Mouse (Mus musculus) liver, embryonic 11.5 days (tissue): ENCODE results near the gene Mul1. TPM values are rescaled to one million over a fixed set of nuclear protein-coding genes. Genes with fewer than 3 reads are reported as not detected.

Source experiments
- ATAC-seq: fragments of 200-750 bp; cut with Nextera tagmentation; replicated peaks from 2 replicates; pipeline ENCODE4 v1.8.0; 2017; ENCODE audit warnings: moderate number of reproducible peaks, mild to moderate bottlenecking, moderate TSS enrichment, moderate library complexity; ENCODE audit not compliant: low FRiP score
- DNase-seq: peaks from one replicate; pipeline ENCODE4 v3.0.0-alpha.2; 2017; ENCODE audit warnings: low spot score
- H3K27ac ChIP-seq: fragments of 300-500 bp; sonication (generic); 2 replicates; pipeline ENCODE4 v1.5.1; 2014; ENCODE audit warnings: mild to moderate bottlenecking, low read depth, low read length, control low read depth
- H3K27me3 ChIP-seq: fragments of 300-500 bp; sonication (generic); replicated peaks from 2 replicates; pipeline ENCODE4 v1.6.1; 2014; ENCODE audit warnings: low read length, mixed read lengths; ENCODE audit not compliant: control insufficient read depth, insufficient read depth
- H3K36me3 ChIP-seq: fragments of 300-500 bp; sonication (generic); 2 replicates; pipeline ENCODE4 v1.6.1; 2014; ENCODE audit warnings: mild to moderate bottlenecking, low read length, moderate library complexity, mixed read lengths; ENCODE audit not compliant: control insufficient read depth, insufficient read depth
- H3K4me1 ChIP-seq: fragments of 300-500 bp; sonication (generic); replicated peaks from 2 replicates; pipeline ENCODE4 v1.6.1; 2014; ENCODE audit warnings: low read length, mixed read lengths; ENCODE audit not compliant: control insufficient read depth, insufficient read depth
- H3K4me2 ChIP-seq: fragments of 300-500 bp; sonication (generic); 2 replicates; pipeline ENCODE4 v1.6.1; 2014; ENCODE audit warnings: mild to moderate bottlenecking, control low read depth, moderate library complexity
- H3K4me3 ChIP-seq: fragments of 300-500 bp; sonication (generic); 2 replicates; pipeline ENCODE4 v1.5.1; 2014; ENCODE audit warnings: low read depth, low read length, control low read depth
- H3K9ac ChIP-seq: fragments of 300-500 bp; sonication (generic); 2 replicates; pipeline ENCODE4 v1.6.1; 2014; ENCODE audit warnings: low read depth, low read length, control low read depth
- H3K9me3 ChIP-seq: fragments of 300-500 bp; sonication (generic); 2 replicates; pipeline ENCODE4 v1.6.1; 2016; ENCODE audit warnings: low read length, inconsistent platforms, mixed read lengths; ENCODE audit not compliant: control insufficient read depth
- WGBS: fragments of 180-500 bp; shearing (Covaris S2); extraction: QIAGEN DNeasy Blood & Tissue Kit; methylation state at CpG from one replicate; pipeline ENCODE4 v1.1.7; 2014; 5-methylcytosine and 5-hydroxymethylcytosine counted together
- polyA plus RNA-seq: library from polyadenylated mRNA; unstranded; fragments of >200 nt; fragmentation: Nextera tagmentation; extraction: Ambion mirVana; gene quantifications from 2 replicates; pipeline ENCODE4 v1.2.1, GENCODE M21; 2014

Mul1 gene
- 15.1 and 17.9 TPM in 2 replicates for polyA plus RNA-seq

DNA sequence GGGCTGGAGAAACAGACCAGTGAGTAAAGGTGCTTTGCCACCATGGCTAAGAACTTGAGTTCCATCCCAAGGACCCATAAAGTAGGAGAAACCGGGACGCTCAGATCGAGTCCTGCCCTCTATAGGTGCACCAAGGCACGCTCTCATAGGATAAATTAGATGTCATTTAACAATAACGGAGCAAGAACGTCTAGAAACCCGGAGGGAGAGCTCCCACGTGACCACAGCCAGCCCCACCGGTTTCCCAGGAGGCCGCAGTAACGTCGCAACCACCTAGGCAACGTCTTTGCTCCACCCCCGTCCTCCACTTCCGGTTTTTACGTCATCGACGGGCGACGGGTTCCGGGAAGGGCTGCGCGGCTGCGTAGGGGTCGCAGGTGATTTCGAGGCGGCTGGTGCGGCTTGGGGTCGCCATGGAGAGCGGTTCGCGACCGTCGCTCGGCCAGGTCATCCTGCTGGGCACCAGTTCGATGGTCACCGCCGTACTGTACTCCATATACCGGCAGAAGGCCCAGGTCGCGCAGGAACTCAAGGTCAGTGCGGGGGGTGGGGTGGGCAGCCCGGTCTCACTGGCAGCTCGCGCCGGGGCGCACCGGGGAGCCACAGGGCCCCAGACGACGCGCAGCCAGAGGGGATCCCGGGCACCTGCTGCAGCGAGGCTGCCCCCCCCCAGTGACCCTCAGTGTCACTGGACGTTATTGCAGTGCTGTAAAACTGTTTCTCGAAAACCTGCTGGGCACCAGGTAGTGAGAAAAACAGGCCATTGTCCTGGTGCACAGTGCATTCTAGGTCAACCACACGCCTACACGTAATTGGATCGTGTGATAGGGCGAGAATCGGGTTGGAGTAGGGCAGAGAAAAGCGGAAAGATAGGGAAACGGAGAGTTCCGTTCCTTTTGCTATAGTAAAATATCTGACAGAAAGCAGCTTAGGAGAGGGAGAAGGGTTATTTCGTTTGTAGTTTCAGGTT lies at the start of gene Mul1:
Gene Mul1, plus strand, starts transcription at position 325 of the 970 bp plus-strand sequence.
- ATAC-seq (peak; percentile 89), DNase-seq (peak; percentile 98)
- Histone ChIP-seq H3K36me3 (peaks cover 24% of the 10 kb centered on the region), H3K27me3 (no peaks in the 10 kb centered on the region; the same call in 1 of the 2 replicates), H3K9ac (peak within 1 kb of the TSS; percentile 91), H3K4me3 (peak within 1 kb of the TSS; percentile 91), H3K27ac (0 out of 2 replicates have a peak within 1 kb of the TSS, but pooled peaks have one; percentile 21), H3K4me2 (peak within 1 kb of the TSS; percentile 91), H3K9me3 (no peaks in the 10 kb centered on the region), H3K4me1 (peaks cover 10% of the 10 kb centered on the region)
- 1% methylated on average over 64 of the region's 64 CpGs for WGBS

DNA sequence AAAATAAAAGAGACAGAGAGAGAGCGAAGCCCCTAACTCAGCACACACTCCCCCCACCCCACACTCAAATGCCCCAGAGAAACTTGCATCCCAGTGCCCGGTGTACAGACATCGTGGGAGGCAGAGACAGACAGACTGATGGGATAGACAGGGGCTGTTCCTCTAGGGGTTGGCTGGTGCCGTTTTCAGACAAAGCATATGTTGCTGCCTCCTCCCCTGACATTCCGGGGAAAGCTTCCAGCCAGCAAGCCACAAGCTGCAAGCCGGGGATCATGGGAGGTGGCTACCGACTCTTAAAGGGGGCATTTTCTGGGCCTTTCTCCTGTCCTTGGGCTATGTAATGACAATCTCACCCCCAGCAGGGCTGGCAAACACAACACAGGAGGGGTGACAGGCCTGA lies 40.8 kb upstream of the Mul1 start:
- WGBS = 59% methylated on average over 7 of the region's 7 CpGs
- no peaks in the 10 kb centered on the region for H3K9me3 ChIP-seq
- H3K27me3 ChIP-seq = peaks cover 71% of the 10 kb centered on the region
- no peak overlapping the region for H3K9ac ChIP-seq
- no peaks in the 10 kb centered on the region for H3K36me3 ChIP-seq
- no peak for DNase-seq
- no peak for ATAC-seq
- no peak overlapping the region for H3K27ac ChIP-seq
- H3K4me2 ChIP-seq = no peak overlapping the region
- no peaks in the 10 kb centered on the region; the same call in 1 of the 2 replicates for H3K4me1 ChIP-seq
- no peak overlapping the region for H3K4me3 ChIP-seq

DNA sequence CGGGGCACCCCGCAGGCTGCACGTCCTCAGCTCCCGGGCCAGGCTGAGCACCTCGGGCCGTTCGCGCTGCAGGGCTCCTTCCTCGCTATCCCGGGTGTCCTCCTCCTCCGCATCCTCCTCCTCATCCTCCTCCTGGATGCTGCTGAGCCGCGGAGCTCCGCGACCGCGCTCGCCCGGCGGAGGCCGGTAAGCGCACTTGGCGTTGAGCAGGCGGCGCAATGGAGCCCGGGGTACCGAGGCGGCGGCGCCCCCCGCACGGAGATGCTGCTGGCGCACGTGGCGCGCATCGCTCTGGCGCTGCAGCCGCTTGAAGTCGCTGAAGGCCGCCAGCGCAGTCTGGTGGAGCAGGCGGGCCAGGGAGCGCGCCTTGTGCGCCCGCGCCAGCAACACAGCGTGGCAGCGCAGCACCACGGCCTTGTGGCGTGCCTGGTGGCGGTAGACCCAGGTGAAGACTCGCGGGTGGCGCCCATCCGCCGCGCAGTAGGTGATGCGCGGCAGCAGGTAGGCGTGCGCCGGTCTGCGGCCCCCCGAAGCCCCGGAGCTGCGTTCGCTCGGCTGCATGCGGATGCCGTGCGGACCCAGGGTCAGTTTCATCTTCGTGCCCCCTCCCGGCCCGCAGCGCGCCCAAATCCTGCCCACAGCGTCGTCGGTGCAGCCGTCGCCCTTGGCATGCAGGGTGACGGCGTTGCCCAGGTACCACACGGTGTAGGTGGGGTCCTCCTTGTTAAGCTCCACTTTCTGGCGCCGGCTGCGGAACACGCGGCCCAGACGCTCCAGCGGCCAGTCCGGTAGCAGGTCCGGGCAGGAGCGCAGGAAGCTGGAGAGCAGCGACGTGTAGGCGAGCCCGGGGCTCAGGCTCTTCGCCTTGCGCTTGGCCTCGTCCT lies 39.1 kb upstream of the Mul1 start:
- Histone ChIP-seq H3K4me2 (peak overlapping the region; percentile 59), H3K27ac (no peak overlapping the region), H3K4me1 (no peaks in the 10 kb centered on the region; the same call in 1 of the 2 replicates), H3K9me3 (no peaks in the 10 kb centered on the region), H3K27me3 (peaks cover 76% of the 10 kb centered on the region), H3K36me3 (no peaks in the 10 kb centered on the region), H3K4me3 (peak overlapping the region; percentile 40), H3K9ac (no peak overlapping the region)
- 1% methylated on average over 103 of the region's 103 CpGs for WGBS
- ATAC-seq (no peak), DNase-seq (peak; percentile 36)

DNA sequence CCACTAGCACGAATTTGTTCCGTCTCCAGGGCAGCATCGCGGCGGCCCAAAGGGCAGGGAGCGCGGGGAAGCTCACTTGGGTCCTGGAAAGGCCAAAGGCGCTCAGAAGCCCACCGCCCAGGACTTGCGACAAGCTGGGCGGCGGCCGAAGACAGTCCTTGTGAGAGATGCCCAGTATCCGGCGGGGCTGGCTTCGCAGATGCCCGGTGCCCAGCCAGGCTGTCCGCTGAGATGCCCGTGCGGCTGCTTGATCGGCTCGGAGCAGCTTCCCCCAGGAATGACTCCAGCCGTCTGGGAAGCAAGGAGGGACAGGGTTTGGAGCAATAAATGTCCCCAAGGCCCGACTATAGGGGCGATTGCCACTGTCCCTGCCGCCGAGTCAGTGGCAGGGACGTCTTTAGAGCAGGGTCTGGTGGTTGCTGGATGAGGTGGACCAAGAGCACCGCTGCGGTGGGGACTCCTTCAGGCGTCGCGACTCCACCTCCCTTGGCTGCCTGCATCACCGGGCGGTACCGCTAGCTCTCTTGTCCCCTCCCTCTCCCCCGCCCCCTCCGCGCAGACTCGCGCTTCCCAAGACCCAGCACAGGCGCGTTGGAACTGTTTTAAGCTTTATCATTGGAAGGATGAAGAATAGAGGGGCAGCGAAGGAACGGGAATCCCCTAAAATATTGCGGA lies 38.4 kb upstream of the Mul1 start, which contains the start of gene Fam43b:
Gene Fam43b, minus strand, starts transcription at position 558 of the 675 bp plus-strand sequence.
- Histone ChIP-seq H3K36me3 (no peaks in the 10 kb centered on the region), H3K9me3 (no peaks in the 10 kb centered on the region), H3K9ac (no peak within 1 kb of the TSS), H3K4me2 (peak within 1 kb of the TSS; percentile 59), H3K4me3 (peak within 1 kb of the TSS; percentile 40), H3K27me3 (peaks cover 76% of the 10 kb centered on the region), H3K4me1 (no peaks in the 10 kb centered on the region; the same call in 1 of the 2 replicates), H3K27ac (no peak within 1 kb of the TSS)
- DNase-seq (peak; percentile 47), ATAC-seq (no peak)
- 2% methylated on average over 46 of the region's 46 CpGs for WGBS

DNA sequence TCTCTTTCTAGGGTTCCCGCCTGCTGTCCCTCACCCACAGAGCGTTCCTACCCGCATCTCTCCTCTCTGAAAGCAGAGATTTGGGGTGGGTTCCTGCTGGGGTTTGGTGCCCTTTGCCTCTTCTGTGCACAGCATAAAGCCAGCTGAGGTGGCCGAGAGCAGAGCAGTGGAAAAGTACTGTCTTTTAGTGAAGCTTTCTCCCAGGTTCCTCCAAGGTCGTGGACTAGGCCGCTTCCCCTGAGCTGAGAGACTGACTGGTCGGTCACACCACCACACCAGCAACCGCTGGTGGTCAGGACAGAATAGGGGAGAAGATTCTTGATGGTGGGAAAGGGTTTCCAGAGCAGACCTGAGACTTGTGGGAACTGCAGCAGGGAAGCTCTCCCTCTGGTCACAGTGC lies 37.8 kb upstream of the Mul1 start:
- H3K9me3 ChIP-seq = no peaks in the 10 kb centered on the region
- no peak overlapping the region for H3K4me3 ChIP-seq
- no peaks in the 10 kb centered on the region; the same call in 1 of the 2 replicates for H3K4me1 ChIP-seq
- no peaks in the 10 kb centered on the region for H3K36me3 ChIP-seq
- peaks cover 76% of the 10 kb centered on the region for H3K27me3 ChIP-seq
- WGBS = 7% methylated on average over 8 of the region's 8 CpGs
- no peak overlapping the region for H3K27ac ChIP-seq
- DNase-seq (no peak), ATAC-seq (no peak)
- peak overlapping the region; percentile 59 for H3K4me2 ChIP-seq
- H3K9ac ChIP-seq = no peak overlapping the region

DNA sequence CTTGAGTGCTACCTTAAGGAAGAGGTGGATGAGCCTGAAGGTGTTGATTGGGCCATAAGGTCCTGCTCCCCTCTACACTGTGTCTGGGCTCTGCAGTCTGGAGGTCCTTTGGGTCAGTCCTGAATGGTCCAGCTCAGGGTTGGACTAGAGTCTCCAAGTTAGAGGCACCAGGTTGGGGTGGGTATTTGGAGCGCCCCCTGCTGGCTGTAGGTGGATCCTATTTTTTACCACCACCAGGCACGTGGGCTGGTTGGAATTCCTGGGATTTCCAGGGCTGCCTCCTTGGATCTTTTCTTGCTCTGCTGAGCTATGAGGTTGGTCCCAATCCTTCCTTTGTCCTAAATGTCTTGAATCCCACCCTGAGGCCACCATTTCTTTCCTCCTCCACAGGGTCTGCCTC lies 29.7 kb upstream of the Mul1 start:
- H3K27me3 ChIP-seq = peaks cover 2% of the 10 kb centered on the region; the same call in 1 of the 2 replicates
- no peaks in the 10 kb centered on the region for H3K9me3 ChIP-seq
- H3K27ac ChIP-seq = no peak overlapping the region
- H3K36me3 ChIP-seq = no peaks in the 10 kb centered on the region
- H3K4me1 ChIP-seq = no peaks in the 10 kb centered on the region
- ATAC-seq (no peak), DNase-seq (no peak)
- H3K9ac ChIP-seq = no peak overlapping the region
- WGBS = 3% methylated on average over 2 of the region's 2 CpGs
- H3K4me3 ChIP-seq = no peak overlapping the region
- H3K4me2 ChIP-seq = no peak overlapping the region

DNA sequence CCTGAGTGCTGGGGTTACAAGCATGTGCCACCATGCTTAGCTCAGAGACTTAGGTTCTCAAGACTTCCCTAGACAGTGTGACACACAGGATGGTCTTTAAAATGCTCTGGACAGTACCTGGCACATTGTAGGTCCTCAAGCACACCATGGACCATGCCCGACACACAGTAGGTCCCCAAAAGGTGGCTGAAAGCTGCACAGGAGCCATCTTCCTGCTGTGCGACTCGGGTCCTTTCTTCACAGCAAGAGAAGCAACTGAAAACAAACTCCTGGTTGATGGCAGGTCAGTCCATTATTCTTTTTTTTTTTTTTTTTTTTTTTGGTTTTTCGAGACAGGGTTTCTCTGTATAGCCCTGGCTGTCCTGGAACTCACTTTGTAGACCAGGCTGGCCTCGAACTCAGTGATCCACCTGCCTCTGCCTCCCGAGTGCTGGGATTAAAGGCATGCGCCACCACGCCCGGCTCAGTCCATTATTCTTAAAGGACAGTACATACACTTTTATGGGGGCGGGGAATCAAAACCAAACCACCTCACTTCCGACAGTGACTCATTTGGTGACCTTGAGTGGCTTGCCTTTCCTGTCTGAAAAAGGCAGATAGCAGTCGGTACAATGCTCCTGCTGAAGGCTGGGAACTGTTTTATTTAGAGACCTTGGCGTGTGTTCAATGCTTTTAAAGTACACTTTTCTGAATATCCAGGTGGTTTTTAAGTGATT lies 26.8 kb upstream of the Mul1 start:
- ATAC-seq (no peak), DNase-seq (no peak)
- Histone ChIP-seq H3K36me3 (no peaks in the 10 kb centered on the region), H3K9me3 (no peaks in the 10 kb centered on the region), H3K27me3 (peaks cover 7% of the 10 kb centered on the region), H3K4me3 (no peak overlapping the region), H3K4me1 (no peaks in the 10 kb centered on the region), H3K4me2 (no peak overlapping the region), H3K27ac (no peak overlapping the region), H3K9ac (no peak overlapping the region)
- WGBS = 43% methylated on average over 12 of the region's 13 CpGs
